Mouse (Mus musculus) spleen, adult 18-20 months (tissue): Measurements from ENCODE around the gene Tstd1.

Experiments
- DNase-seq, 2 experiments: peaks; one replicate each; pipeline ENCODE4 v3.0.0; 2022; ENCODE audit warnings: mixed read lengths in 2 of 2

Gene Tstd1

DNA sequence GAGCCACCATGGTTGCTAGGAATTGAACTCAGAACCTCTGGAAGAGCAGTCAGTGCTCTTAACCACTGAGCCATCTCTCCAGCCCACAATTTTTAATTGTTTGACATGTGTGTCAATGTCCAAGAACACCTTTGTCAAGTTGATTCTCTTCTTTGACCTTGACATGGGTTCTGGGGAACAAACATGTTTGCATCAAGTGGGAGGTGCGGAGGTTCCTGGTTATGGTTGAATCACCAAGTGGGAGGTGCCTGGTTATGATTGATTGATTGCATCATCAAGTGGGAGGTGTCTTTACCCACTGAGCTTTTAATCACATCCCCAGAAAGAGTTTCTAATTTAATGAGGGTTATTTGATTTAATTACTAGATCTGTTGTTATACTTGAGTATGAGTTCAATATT, 38.9 kb downstream of the Tstd1 start:
- no peak for DNase-seq

DNA sequence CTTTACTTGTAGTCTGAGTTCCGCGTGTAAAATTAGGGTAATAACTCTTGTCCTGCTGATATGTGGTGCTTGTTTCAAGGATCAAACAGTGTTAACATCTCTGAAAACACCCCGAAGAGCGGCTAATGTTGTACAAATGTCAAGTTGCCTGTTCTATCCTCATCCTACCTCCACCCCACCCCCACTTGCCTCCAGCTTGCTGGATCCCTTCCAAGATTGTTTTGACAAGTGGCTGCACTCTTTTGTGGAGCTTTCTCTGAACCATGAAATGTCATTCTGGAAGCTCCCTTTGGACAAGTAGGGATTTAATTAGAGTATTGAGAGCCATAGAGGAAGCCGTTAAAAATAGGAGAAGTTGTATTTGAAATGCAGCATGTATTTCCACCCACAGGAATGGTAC, 41.1 kb downstream of the Tstd1 start:
- no peak for DNase-seq

DNA sequence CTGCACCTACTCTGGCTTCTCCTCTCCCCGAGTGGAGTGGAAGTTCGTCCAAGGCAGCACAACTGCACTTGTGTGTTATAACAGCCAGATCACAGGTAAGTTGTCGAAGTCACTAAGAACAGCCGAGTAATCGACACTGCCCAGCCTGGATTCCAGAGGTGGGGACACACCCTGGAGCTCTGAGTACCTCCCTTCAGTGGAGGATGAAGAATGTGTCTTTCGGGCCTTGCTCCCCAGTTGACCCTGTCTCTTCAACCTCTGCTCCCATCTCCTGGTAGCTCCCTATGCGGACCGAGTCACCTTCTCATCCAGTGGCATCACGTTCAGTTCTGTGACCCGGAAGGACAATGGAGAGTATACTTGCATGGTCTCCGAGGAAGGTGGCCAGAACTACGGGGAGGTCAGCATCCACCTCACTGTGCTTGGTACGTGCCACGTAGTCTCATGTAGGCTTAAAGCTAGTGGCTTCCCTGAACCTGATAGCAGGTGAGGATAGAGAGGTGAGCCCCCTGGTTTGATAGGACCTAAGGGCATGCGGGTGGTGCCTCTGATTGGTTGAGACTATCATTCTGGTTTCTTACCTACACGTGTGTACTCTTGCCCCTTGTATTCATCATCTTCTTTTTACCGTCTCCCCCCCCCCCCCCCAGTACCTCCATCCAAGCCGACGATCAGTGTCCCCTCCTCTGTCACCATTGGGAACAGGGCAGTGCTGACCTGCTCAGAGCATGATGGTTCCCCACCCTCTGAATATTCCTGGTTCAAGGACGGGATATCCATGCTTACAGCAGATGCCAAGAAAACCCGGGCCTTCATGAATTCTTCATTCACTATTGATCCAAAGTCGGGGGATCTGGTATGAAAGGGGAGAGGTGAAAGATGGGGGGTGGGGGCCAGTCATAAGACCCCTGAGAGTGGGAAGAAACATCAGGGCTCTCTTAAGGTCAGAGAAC, 42.2 kb downstream of the Tstd1 start:
- DNase-seq, result no peak

DNA sequence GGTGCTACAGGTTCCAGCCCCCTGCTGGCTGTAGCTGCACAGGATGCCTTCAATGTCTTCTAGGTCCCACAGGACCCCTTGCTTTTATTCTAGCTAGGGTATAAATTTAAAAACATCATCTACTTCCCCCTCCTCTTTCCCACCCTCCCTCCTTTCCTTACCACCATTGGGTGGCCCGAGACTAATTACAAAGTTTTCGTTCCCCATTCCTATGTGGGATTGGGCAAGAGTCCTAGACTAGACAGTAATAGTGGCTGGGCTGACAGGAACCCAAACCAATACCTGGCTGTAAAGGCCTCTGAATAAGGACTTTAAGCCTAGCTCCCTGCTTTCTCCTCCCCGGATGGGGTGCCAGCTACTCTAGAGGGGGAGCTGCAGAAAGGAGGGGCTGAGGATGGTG, 44.5 kb downstream of the Tstd1 start:
- no peak for DNase-seq

DNA sequence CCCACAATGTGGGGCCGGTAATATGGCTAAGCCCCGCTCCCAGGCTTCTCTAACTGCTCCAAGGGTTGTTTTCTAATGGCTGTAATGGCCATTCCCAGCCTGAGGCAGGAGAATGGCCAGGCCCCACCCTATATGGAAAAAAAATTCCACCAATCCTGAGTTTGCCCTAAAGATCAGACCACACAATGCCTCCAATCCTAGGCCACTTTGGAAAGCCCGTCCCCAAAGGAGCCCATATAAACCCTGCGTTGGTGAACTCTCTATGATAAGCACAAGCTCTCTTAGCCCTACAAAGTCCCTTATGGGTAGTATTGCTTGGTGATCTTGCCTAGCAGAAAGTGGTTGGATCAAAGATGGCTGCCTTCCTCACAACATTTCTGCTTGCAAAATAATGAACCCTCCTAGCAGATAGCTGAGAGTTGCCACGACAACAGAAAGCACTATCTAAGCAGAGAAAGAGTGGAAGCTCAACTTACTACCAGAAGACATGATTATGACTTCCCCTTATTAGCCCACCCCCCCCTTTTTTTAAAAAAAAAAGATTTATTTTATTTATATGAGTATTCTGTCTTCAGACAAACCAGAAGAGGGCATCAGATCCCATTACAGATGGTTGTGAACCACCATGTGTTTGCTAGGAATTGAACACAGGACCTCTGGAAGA, 47.2 kb downstream of the Tstd1 start:
- DNase-seq, result no peak

DNA sequence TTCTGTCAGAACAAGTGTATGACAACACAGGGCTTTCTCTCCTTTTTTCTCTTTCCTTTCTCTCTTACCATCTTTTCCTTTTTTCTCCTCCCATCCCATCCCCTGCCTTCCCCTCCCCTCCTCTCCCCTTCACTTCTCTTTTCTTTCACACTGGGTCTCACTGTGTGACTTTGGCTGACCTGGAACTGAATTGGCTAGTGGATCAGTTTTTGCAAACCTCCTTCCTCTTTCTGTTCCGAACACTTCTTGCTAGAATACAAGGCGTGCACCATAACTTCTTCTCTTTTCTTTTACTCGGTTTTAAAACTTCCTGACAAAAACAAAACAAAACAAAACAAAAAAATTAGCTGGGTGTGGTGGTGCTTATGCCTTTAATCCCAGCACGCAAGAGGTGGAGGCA, 47.9 kb downstream of the Tstd1 start:
- DNase-seq, result no peak

DNA sequence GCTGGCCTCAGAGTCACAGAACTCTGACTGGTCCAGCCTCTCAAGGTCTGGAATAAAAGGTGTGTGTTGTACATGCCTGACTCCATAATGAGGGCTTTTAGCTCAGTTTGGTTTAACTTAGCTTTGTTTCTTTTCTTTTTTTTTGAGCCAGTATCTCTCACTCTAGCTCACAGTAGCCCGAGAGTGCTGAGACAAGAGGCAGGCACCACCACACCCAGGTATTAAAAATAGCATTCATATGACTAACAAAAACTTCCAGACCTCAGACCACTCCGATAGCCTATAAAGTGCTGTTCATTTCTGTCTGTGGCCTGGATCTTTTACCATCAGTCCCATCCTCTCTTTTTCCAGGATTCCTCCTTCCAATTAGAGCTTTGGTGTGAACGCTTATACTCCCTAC, 51.0 kb downstream of the Tstd1 start:
- no peak for DNase-seq
